In genomic region chr12:108443271-108443670, GRCm38 (mm10) we compare ENCODE assay signal across 12 mouse cellular contexts.
DNase-seq lines count a peak whose midpoint lies in the region; ATAC-seq lines count a peak whose summit lies in the region.
"Had no signal": no experiment of that assay in that cellular context is flagged by ENCODE, and none has a peak within 500 bp of the region (broad histone marks: within the 10 kb centered on the region; RNA-seq: fewer than 3 reads in every experiment).

No protein-coding gene starts in this region.

- peak overlapping the region; percentile 62 for H3K27ac ChIP-seq in midbrain, embryonic 11.5 days (ENCODE audit: low read depth, low read length)
- no peak overlapping the region for H3K27ac ChIP-seq in midbrain, embryonic 16.5 days (ENCODE audit: low read length)
- H3K27ac ChIP-seq in hindbrain, embryonic 11.5 days (ENCODE audit: low read depth, low read length) = peak overlapping the region; percentile 58
- H3K27ac ChIP-seq: heart, adult 2 months had no signal

- H3K27me3 ChIP-seq in midbrain, embryonic 11.5 days (ENCODE audit: control insufficient read depth, insufficient read depth, low read length) = no peaks in the 10 kb centered on the region
- H3K27me3 ChIP-seq in midbrain, embryonic 16.5 days (ENCODE audit: control insufficient read depth, insufficient read depth, low read depth, low read length) = no peaks in the 10 kb centered on the region
- H3K27me3 ChIP-seq in hindbrain, embryonic 11.5 days (ENCODE audit: control insufficient read depth, insufficient read depth, low read length) = no peaks in the 10 kb centered on the region

- DNase-seq in midbrain, embryonic 11.5 days (ENCODE audit: low spot score, missing footprints) = peak; percentile 91
- DNase-seq in hindbrain, embryonic 11.5 days (ENCODE audit: low spot score) = peak; percentile 75
- peak; percentile 42 for DNase-seq in lung, postnatal 25 days (ENCODE audit: low spot score)
- no peak for DNase-seq in layer of hippocampus, adult 9-11 months
- no peak for DNase-seq in gastrocnemius, postnatal 10 days
- DNase-seq in right cerebral cortex, postnatal 10 days (ENCODE audit: low spot score in 2 of 2) = no peak
- DNase-seq: cerebellum, adult 18-20 months; heart, adult 2 months; thymus, postnatal 14 days had no signal

- peak overlapping the region; percentile 30; the same call in 1 of the 2 replicates for H3K9ac ChIP-seq in midbrain, embryonic 11.5 days (ENCODE audit: low read length)
- H3K9ac ChIP-seq in midbrain, embryonic 16.5 days (ENCODE audit: low read depth, low read length) = no peak overlapping the region
- H3K9ac ChIP-seq in hindbrain, embryonic 11.5 days (ENCODE audit: low read depth, low read length) = 0 out of 2 replicates have a peak overlapping the region, but pooled peaks have one; percentile 34

- no peaks in the 10 kb centered on the region for H3K9me3 ChIP-seq in midbrain, embryonic 11.5 days (ENCODE audit: control insufficient read depth, low read length)
- no peaks in the 10 kb centered on the region for H3K9me3 ChIP-seq in midbrain, embryonic 16.5 days (replicated peaks; ENCODE audit: control insufficient read depth, low read length, poor library complexity, severe bottlenecking)
- no peaks in the 10 kb centered on the region for H3K9me3 ChIP-seq in hindbrain, embryonic 11.5 days (ENCODE audit: control insufficient read depth, low read length)

- peak overlapping the region; percentile 27; the same call in 1 of the 2 replicates for H3K4me2 ChIP-seq in midbrain, embryonic 11.5 days
- no peak overlapping the region for H3K4me2 ChIP-seq in midbrain, embryonic 16.5 days (ENCODE audit: low read length)
- H3K4me2 ChIP-seq in hindbrain, embryonic 11.5 days (replicated peaks; ENCODE audit: low read depth, low read length) = 0 out of 2 replicates have a peak overlapping the region, but pooled peaks have one; percentile 11

- peak; percentile 88 for ATAC-seq in midbrain, embryonic 11.5 days (ENCODE audit: low FRiP score)
- ATAC-seq in midbrain, embryonic 16.5 days = no peak
- ATAC-seq in hindbrain, embryonic 11.5 days (ENCODE audit: low FRiP score) = peak; percentile 81
- no peak for ATAC-seq in monocyte, adult 5-6 weeks (replicated peaks; ENCODE audit: insufficient number of reproducible peaks, low FRiP score, low TSS enrichment, poor library complexity, severe bottlenecking)

- peaks cover 30% of the 10 kb centered on the region for H3K4me1 ChIP-seq in midbrain, embryonic 11.5 days (ENCODE audit: control insufficient read depth, insufficient read depth, low read length)
- peaks cover 12% of the 10 kb centered on the region for H3K4me1 ChIP-seq in midbrain, embryonic 16.5 days (ENCODE audit: control insufficient read depth, insufficient read depth, low read length)
- no peaks in the 10 kb centered on the region; the same call in 1 of the 2 replicates for H3K4me1 ChIP-seq in hindbrain, embryonic 11.5 days (replicated peaks; ENCODE audit: control insufficient read depth, insufficient read depth, low read length)

- no peak overlapping the region for H3K4me3 ChIP-seq in midbrain, embryonic 11.5 days (ENCODE audit: low read depth, low read length)
- no peak overlapping the region for H3K4me3 ChIP-seq in midbrain, embryonic 16.5 days (ENCODE audit: low read depth, low read length)
- H3K4me3 ChIP-seq in hindbrain, embryonic 11.5 days (ENCODE audit: low read depth, low read length) = no peak overlapping the region
- H3K4me3 ChIP-seq: heart, adult 2 months; myocyte had no signal

- H3K36me3 ChIP-seq in midbrain, embryonic 11.5 days (ENCODE audit: control insufficient read depth, insufficient read depth, low read length) = no peaks in the 10 kb centered on the region; the same call in 1 of the 2 replicates
- no peaks in the 10 kb centered on the region for H3K36me3 ChIP-seq in midbrain, embryonic 16.5 days (ENCODE audit: control insufficient read depth, insufficient read depth, low read length)
- H3K36me3 ChIP-seq in hindbrain, embryonic 11.5 days (ENCODE audit: control insufficient read depth, insufficient read depth, low read length) = no peaks in the 10 kb centered on the region

- under 1% methylated on average over 10 of the region's 10 CpGs for WGBS in midbrain, embryonic 11.5 days
- WGBS in midbrain, embryonic 16.5 days = 3% methylated on average over 10 of the region's 10 CpGs
- under 1% methylated on average over 10 of the region's 10 CpGs for WGBS in hindbrain, embryonic 11.5 days

Comparison
In these comparisons a context has a peak if more than half of its experiments do, and no peak if none do; other contexts are left out.
1. ATAC-seq: peak in midbrain, embryonic 11.5 days (single experiment) and hindbrain, embryonic 11.5 days (single experiment); none in midbrain, embryonic 16.5 days (single experiment) and monocyte, adult 5-6 weeks (single experiment).
2. DNase-seq: peak in midbrain, embryonic 11.5 days (single experiment), hindbrain, embryonic 11.5 days (single experiment) and lung, postnatal 25 days (single experiment); none in layer of hippocampus, adult 9-11 months (single experiment), gastrocnemius, postnatal 10 days (single experiment) and right cerebral cortex, postnatal 10 days (0 of 2).